Mouse (Mus musculus) T-helper 17 cell (primary cell): ENCODE data around the gene Lime1.

Source experiments
- in situ Hi-C, 2 experiments: fragments of 300-600 bp; cut with MboI, MseI; formaldehyde crosslinking; loops; 1 replicate in 1 of 2; 2 replicates in 1 of 2; pipeline ENCODE4 v1.15.1; 2025; ENCODE audit warnings: high pct_unique_total_duplicates in 2 of 2

The Lime1 gene

DNA sequence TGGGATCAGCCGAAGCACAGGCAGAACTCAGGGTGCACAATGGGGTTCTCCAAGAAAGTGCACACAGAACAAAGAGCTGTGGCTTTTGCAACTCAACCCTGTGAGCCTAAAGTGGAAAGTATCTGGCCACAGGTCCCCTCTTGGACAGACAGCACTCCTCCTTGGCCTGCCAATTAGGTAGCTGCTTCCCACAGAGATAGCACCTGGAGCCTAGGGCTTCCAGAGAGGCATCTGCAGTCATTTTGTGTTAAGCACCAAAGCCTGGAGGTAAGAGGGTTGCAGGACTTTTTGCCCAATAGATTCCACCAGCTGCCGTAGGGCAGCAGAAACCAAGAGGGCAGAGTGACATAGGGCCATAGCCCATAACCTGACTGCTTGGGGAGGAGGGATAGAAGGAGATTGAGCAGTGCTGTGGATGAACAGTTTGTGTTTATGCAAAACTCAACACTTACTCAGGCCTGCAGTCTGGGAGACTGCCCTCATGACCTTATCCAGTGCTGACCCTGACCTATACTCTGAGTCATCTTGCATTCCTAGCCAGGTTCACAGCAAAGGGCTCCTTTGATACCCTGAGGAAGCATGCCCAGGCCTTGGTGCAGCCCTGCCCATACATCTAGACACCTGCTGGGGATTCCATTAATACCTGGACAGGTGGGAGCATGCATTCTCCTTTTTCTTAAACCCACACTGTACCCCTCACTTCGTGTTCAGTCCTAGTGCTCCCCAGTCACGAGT, 10.4 kb downstream of the Lime1 start:
- in situ Hi-C loops, result loop anchor here (5.0 kb wide), 3 partner anchors 57 to 187 kb away; partner anchors contain the start of gene Tpd52l2 (in 2 of the 2)

DNA sequence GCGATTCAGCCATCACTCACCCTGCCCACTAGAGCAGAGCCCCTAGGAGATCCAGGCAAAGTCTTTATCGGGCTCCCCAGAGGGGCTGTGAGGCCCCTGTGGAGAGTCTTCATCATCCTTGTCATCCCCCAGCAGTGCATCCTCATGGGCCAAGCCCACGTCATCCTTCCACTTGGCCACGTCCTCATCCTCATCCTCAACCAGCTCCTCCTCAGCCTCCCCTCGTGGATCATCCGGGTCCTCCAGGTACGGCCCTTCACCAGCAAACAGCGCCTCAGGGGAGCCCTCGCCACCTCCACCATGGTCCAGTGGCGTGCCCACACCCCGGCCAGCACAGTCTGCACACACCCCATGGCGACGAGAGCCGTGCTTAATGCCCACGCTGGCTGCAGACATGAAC, 11.1 kb downstream of the Lime1 start:
- in situ Hi-C loops, result loop anchor here (5.0 kb wide), 3 partner anchors 56 to 186 kb away; partner anchors contain the start of gene Tpd52l2 (in 2 of the 2)

DNA sequence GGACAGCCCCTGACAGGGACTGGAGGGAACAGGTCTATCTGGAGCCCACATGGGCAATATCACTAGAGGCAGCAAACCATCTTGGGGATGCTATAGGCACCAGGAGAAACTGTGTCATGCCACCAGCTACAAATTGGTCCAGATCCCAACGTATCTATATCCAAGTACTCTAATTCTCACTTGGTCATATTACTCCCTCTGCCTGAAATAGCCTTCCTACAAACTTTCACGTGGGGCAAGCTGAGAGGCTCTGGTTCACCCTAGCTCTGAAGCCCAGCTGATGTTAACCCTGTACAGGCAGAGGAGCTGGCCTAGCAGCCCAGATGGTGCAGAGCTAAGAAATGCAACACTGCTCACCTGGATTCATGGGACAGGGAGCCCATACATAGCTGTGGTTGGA, 11.7 kb downstream of the Lime1 start:
- in situ Hi-C loops, result loop anchor here (5.0 kb wide), 3 partner anchors 56 to 186 kb away; partner anchors contain the start of gene Tpd52l2 (in 2 of the 2)

DNA sequence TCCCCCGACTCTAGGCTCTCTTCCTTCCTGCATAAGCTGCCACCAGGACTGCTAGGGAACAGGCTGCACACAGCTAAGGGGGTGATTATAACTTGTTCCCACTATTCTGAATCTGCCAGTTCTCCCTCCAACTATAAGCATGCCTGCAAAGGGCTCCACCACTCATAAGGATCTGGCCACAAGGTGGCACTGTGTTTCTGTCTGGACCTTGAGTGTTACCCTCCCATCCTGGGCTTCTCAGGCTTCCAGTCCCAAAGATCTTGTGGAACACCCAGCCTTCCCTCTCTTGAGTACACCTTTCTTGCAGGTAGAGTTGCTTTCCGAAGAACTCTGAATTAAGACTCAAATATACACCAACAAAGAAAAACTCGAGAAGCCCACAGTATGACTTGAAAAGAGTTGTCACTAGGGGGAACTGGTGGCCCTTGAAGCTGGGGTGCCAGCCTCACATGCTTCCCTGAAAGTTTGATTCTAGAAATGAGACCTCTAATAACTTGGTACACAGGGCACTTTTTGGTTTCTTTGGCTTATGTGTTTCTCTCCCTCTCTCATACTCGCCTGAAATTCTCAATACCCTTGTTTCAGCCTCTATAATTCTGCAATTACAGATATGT, 12.8 kb downstream of the Lime1 start:
- in situ Hi-C loops, result loop anchor here (5.0 kb wide), 3 partner anchors 55 to 185 kb away; partner anchors contain the start of gene Tpd52l2 (in 2 of the 2)

DNA sequence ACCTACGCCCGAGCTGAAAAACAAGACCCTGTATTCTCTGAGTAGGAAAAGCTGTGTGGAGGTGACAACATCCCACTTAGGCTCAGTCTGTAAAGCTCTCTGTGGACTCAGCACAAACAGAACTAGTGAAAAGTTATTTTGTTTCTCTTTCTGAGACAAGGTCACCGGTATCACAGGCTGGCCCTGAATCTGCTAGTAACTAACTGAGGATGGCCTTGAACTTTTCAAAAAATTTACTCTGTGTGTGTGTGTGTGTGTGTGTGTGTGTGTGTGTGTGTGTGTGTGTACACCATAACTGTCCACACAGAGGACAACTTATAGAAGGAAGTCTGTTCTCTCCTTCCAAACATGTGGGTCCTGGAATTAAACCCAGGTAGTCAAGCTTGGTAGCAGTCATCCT, 14.2 kb downstream of the Lime1 start:
- in situ Hi-C loops, result loop anchor here (5.0 kb wide), 3 partner anchors 53 to 183 kb away; partner anchors contain the start of gene Tpd52l2 (in 2 of the 2)

DNA sequence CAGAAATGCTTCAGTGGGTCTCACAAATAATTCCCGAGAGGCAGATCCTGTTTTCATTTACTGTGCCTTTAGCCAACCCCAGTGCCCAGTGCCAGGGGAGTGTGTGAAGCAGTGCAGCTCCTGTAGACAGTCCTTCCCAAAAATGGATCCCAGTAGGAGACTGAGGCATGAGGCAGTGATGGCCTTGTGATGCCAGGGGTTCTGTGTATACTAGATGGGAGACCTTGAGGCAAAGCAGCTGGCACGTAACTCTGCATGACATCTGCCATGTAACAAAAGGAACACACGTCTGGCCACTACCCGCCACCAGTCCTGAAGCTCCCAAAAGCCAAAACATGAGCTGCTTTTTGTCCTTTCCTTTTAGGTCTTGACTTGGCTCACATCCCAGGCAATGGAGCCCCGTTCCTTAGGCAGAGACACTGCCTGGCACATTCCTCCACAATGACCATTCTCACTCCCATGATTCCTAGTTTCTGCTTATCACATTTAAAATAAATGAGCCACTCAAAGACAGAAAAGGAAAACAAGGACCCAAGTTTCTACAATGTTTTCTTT, 17.4 kb downstream of the Lime1 start:
- in situ Hi-C loops, result no loop called here

DNA sequence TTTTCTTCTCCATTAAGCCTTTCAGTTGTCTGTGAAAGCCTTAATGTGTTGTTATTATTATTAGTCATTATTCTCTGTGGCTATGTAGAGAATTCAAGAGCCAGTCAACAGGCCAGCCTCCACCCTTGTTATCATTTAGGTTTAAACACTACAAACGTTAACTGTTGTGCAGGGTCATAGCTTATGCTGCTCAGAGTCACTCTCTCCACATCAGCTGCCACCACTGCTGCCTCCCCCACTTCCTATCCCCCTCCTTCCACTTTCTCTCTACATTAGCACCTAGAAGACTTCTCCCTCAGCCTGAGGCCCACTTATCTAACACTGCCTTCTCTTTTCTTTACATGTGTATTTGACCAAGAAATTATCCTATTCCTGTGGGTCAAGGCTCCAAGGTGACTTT, 21.6 kb downstream of the Lime1 start:
- in situ Hi-C loops, result no loop called here

DNA sequence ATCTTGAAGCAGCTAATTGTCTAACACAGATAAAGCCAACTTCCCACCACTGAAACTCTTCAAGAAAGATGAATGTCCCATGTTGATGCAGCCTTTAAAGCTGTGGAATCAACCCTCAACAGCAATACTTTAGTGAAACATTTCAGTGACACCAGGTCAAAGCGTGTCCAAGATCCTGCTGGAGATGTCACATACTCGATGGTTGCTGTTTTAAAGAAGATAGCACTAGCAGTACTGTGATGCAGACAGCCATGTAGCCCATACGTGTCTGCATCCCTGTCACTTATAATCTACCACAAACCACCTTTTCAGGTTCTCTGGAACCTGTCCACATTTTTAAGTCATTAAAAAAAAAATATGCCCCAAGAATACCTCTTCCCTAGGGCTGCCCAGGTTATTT, 23.8 kb downstream of the Lime1 start:
- in situ Hi-C loops, result no loop called here

DNA sequence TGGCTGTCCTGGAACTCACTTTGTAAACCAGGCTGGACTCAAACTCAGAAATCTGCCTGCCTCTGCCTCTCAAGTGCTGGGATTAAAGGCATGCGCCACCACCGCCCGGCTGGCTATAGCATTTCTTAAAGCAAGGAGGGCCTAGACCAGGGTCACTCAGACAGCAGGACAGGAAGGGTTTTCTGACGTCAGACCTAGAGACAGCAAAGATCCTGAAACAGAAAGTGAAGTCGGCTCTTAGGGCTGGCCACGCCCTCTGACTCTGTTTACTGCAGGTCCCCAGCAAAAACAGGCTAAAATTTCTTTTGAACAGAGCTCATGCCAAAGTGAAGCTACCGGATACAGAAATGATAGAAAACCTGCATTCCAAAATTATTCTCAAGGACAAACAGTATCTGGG, 29.8 kb downstream of the Lime1 start:
- in situ Hi-C loops, result loop anchor here in 1 of 2 experiments (5.0 kb wide), 1 partner anchor 83 kb away; the partner anchor contains the start of gene Abhd16b

DNA sequence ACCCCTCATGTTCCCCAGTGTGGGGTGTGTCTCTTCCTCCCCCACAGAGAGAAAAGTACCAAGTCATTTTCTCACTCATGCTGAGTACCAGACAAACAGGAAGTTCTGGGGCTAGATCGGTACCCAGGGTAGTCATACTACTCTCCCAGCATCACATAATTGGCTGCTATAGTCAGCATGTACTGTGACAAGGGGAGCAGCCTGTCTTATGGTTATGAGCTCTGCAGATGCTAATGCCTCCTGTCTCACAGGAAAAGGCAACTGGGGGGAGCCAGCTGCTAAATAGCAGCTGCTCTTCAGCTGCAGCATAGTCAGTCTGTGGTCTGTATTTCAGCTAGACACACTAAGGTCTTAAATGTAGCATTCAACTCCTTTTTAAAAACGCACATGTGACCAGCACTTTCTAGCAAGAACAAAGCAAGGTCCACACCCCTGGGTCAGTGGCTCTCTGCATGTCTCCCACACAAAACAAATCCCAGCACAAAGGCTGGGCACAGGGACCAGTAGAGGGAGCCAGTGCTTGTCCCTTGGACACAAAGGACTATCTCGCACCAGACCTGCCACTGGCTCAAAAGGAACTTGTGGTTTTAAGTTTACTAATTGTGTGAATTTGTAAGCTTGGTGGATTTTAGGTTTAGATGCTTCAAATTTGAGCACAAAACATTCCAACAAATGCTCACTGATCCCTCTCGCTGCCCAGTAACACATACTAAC, 31.0 kb downstream of the Lime1 start:
- in situ Hi-C loops, result loop anchor here in 1 of 2 experiments (5.0 kb wide), 1 partner anchor 81 kb away; the partner anchor contains the start of gene Abhd16b

DNA sequence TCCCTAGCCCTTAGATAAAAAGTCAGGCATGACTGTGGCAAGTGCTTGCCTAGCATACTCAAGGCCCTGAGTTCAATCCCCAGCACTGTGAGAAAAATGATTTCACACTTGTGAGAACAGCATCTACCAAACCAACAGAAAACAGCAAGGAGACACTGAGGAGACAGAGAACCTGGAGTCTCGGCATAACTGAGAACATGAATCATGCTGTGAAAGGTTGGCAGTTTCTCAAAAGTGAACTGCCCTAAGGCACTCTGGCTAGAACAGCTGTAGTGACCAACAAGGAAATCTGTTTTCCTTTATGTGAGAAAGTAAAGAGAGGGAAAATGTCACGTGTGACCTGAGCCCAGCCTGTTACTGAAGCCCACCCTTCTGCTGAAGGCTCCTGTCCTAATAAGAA, 33.3 kb downstream of the Lime1 start:
- in situ Hi-C loops, result loop anchor here in 1 of 2 experiments (5.0 kb wide), 1 partner anchor 79 kb away; the partner anchor contains the start of gene Abhd16b

DNA sequence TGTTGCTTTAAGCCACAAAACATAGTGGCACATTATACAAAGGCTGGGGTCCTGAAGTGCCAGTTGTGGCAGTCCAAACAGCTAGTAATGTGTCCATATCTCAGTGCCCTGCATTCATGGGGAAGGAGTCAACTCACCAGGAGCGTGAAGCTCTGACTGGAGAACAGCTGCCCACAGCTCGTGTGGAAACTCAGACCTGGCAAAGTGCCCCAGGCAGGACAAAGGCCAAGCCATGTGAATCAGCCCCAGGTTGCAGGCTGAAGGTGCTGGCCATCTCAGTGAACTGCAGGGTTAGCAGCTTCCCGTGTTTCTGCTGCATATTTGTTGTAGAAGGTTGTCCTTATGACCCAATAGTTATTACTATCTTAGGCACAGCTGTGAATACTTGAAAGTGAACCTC, 36.1 kb downstream of the Lime1 start:
- in situ Hi-C loops, result no loop called here

DNA sequence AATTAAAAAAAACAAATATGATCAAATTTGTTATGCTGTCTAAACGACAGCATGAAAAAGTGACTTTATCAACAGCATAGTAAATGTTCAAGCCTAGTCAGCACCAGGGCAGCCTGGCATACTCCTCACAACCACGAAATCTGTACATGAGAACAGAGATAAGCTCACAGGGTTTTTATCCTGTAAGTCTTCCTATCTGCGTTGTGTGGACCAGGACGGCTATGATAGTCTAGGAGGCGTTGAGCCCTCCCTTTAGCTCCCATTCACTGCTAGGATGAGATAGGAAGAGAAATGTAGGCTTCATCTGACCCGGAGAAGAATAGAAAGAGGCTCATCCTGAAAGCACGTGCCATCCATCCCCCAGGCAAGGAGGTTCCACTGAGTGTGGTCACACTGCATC, 39.5 kb downstream of the Lime1 start:
- in situ Hi-C loops, result no loop called here

DNA sequence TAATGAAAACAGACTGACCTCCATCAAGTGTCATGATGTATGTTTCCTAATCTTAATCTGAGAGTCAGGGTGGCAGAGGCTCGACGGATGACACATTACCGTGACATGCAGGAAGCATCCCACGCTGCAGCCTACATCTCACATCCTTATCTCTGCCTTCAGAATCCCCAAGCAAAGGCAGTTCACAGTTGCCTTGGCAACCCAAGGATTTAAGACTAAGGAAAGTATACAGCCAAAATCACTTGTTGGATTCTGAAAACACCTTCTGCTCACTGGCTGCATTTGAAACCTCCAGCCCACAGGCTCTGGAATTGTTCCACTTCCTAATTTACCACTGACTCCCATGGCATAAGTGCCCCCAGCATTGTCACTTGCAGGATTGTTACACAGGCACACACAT, 40.5 kb downstream of the Lime1 start:
- in situ Hi-C loops, result no loop called here

DNA sequence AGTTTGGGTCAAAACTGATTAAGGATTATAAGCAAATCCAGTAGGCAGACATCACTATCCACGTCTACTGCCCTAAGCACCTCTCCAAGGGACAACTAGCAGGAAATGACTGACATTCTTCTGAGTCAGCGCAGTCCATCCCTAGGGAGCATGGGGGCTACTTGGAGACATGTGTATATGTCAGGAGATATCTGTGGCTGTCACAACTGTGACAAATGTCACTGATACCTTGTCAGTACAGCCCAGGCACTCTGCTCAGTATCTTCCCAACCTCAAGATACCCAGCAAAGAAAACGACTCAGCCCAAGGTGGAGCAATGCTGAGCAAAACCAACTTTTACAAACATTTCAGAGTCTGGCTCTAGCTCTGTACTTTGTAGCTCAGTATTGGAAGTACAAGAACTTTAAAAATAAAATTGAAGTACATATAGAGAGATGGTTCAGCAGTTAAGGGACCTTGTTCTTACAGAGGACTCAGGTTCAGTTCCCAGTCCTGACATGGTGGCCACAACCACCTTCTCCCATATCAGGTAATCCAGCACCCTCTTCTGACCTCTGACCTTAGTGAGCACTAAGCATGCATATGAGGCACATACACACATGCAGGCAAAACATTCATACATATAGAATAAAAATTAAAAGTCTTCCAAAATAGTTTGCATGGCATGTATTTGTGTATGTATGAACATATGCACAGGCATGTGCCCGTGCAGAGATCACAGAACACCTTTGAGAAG, 41.2 kb downstream of the Lime1 start:
- in situ Hi-C loops, result no loop called here

DNA sequence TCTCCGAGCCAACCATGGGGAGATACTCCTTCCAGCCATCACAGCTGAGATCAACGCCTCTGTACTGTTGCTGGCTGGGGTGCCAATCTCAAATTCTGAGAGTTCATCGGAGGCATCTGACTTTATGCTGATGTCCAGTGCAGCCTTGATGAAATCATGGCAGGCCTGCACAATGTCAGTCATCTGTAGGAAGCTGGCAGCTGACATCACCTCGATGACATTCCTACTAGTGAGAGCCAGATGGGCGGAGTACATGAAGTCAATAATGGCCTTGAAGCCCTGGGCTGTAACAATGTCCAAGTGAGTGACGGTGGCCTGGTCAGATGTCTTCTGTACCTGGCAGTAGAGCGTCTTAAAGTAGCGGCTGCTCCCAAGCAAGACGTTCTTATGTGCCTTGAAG, 44.0 kb downstream of the Lime1 start:
- in situ Hi-C loops, result no loop called here
